In genomic region chr11:26821091-26821490, GRCm38 (mm10) we compare ENCODE assay signal across 22 mouse cellular contexts.
"Had no signal": no experiment of that assay in that cellular context is flagged by ENCODE, and none has a peak within 500 bp of the region (broad histone marks: within the 10 kb centered on the region; RNA-seq: fewer than 3 reads in every experiment).

No protein-coding gene starts in this region.

- DNase-seq: heart, postnatal 10 days; heart, postnatal 14 days; heart, postnatal 36 days; heart, postnatal 4 days; kidney, adult 11 months; kidney, adult 18-20 months; kidney, adult 2 months; kidney, adult 8-10 months; kidney, adult 9 months; kidney, postnatal 10 days; kidney, postnatal 14 days; kidney, postnatal 25 days; kidney, postnatal 36 days; kidney, postnatal 4 days; layer of hippocampus, adult 9-11 months; layer of hippocampus, postnatal 36 days had no signal

- ATAC-seq: hindbrain, embryonic 16.5 days; hindbrain, postnatal 0 days; inflammation-experienced regulatory T-cells, adult 6 months; intestine, embryonic 15.5 days; intestine, embryonic 16.5 days; intestine, postnatal 0 days had no signal
